Mouse (Mus musculus) cortical plate, adult 2 months (tissue): ENCODE data around the gene Tomm40.

Experiments
- CTCF ChIP-seq: fragments of 200-500 bp; IDR thresholded peaks from 2 replicates; pipeline ENCODE4 v1.5.1; 2011; ENCODE audit warnings: mild to moderate bottlenecking, control low read depth, low read length; ENCODE audit not compliant: insufficient read depth; ENCODE audit errors: extremely low read depth
- POLR2A ChIP-seq: fragments of 200-500 bp; IDR thresholded peaks from 2 replicates; pipeline ENCODE4 v1.6.1; 2011; ENCODE audit warnings: mild to moderate bottlenecking, low read length, control low read depth; ENCODE audit not compliant: insufficient read depth; ENCODE audit errors: extremely low read depth

DNA sequence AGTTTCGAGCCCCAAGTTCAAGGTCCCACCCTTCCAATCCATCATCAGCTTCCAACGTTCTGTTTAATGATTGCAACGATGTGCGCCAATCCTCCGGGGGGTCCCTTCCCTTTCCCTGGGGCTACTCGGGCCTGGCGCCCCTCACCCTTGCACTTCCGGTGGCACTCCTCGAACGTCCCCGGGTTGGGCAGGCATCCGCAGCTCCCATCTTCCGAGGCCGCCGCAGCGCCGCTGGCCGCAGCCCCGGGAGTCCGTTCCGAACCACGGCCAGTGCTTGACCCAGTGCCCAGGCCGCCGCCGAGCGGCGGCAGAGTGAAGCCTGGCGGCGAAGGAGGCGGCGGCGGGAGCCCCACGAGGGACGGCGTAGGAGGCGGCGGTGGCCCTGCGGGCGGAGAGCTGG lies 402 bp downstream of the Tomm40 start:
- TF ChIP-seq CTCF (no peak), POLR2A (no peak)
